Mouse (Mus musculus): ENCODE measurements around the gene Chid1.

DNA sequence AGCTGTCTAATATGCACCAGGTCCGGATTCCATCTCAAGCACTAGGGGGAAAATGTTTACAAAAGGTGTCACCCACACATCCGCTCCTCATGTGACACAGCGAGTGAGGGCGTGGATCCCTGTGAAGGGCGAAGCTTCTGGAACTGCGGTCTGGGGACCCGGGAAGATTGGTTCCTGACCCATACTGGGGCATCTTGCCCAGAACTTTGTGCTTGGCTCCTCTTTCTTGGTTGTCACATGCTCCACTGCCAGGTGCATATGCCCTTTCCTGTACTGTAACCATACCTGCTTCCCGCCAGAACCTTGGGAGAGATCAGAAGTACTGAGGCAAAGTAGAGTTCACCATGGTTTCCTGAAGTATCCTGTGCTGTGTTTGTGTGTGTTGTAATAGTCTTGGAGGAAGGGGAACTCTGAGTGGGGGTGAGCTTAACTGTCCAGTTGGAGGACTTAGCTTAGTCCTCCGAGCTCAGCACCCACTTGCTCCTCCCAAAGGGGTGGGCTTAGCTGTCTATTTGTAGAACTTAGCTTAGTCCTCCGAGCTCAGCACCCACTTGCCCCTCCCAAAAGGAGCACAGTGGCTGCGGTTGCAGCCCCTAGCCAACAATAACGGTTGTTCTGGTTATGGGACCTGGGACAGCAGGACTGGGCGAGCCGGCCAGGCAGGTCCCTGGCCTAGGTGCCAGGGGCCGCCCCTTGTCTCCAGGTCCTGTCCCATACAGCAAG is 79.1 kb downstream of the Chid1 start, which contains the start of gene Cracr2b:
- no peak for TF ChIP-seq POLR2A (IDR thresholded peaks at IDR 0.05; ENCODE audit: borderline replicate concordance, insufficient read depth, low read length)
- TF ChIP-seq CTCF (IDR thresholded peaks at IDR 0.05; ENCODE audit: borderline replicate concordance, insufficient read depth, low read depth, low read length), result no peak

Data from cerebellum, adult 2 months (tissue).